Mouse (Mus musculus): Measurements from ENCODE around the gene Tet3.

- TF ChIP-seq CTCF (IDR thresholded peaks at IDR 0.05; ENCODE audit: borderline replicate concordance, control insufficient read depth, extremely low read depth, insufficient read depth, low read length, poor library complexity) (no peak), POLR2A (IDR thresholded peaks at IDR 0.05; ENCODE audit: control insufficient read depth, extremely low read depth, insufficient read depth, low read length, poor library complexity) (no peak)
Measured at GRCm38 (mm10) chr6:83448911-83449310, 10.0 kb downstream of the Tet3 start.

All from thymus, adult 2 months (tissue).